Mouse (Mus musculus): ENCODE results near the gene Btf3l4.

DNA sequence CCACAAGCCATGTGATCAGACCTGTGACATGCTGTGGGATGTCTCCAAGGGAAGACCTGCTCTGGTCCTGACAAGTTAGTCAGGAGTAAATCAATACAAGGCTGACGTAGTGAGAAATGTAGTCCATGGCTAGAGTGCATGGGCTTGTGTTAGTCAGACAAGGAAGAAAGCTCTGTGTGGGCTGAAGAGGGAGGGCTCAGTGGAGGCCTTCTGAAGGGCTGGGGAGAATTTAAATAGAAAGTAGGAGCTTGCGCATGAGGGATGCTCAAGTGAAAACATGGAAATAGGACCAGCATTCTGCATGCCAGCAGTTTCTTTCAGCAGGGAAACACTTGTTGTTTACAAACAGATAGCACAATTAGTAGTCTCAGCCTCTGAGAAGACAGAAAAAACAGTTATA lies 29.9 kb downstream of the Btf3l4 start:
- TF ChIP-seq CTCF (IDR thresholded peaks at IDR 0.05; ENCODE audit: borderline replicate concordance, insufficient read depth, low read length) (no peak), POLR2A (IDR thresholded peaks at IDR 0.05; ENCODE audit: low read depth, low read length) (no peak)
